Mouse (Mus musculus) limb, embryonic 11.5 days (tissue): ENCODE measurements around the gene Selenoi. TPM values are rescaled to one million over a fixed set of nuclear protein-coding genes. Genes with fewer than 3 reads are reported as not detected.

Experiments used
- ATAC-seq: fragments of 200-750 bp; cut with Nextera tagmentation; 2 replicates; pipeline ENCODE4 v1.8.0; 2017; ENCODE audit warnings: low read depth; ENCODE audit not compliant: insufficient number of reproducible peaks, low FRiP score, low TSS enrichment
- DNase-seq: peaks from one replicate; pipeline ENCODE4 v3.0.0-alpha.2; 2015; ENCODE audit warnings: low spot score
- H3K27ac ChIP-seq: fragments of 300-500 bp; sonication (generic); replicated peaks from 2 replicates; pipeline ENCODE4 v1.5.1; 2014; ENCODE audit warnings: low read depth, mild to moderate bottlenecking, low read length
- H3K27me3 ChIP-seq: fragments of 300-500 bp; sonication (generic); 2 replicates; pipeline ENCODE4 v1.6.1; 2014; ENCODE audit warnings: mild to moderate bottlenecking, low read length, mixed read lengths; ENCODE audit not compliant: control insufficient read depth, insufficient read depth
- H3K36me3 ChIP-seq: fragments of 300-500 bp; sonication (generic); 2 replicates; pipeline ENCODE4 v1.6.1; 2014; ENCODE audit warnings: mild to moderate bottlenecking, low read length, moderate library complexity, mixed read lengths; ENCODE audit not compliant: control insufficient read depth, insufficient read depth
- H3K4me1 ChIP-seq: fragments of 300-500 bp; sonication (generic); 2 replicates; pipeline ENCODE4 v1.6.1; 2014; ENCODE audit warnings: low read length, mixed read lengths; ENCODE audit not compliant: control insufficient read depth, insufficient read depth
- H3K4me2 ChIP-seq: fragments of 300-500 bp; sonication (generic); 2 replicates; pipeline ENCODE4 v1.6.1; 2014; ENCODE audit warnings: low read depth, mild to moderate bottlenecking, moderate library complexity; ENCODE audit not compliant: severe bottlenecking
- H3K4me3 ChIP-seq: fragments of 300-500 bp; sonication (generic); 2 replicates; pipeline ENCODE4 v1.5.1; 2014; ENCODE audit warnings: low read depth, low read length
- H3K9ac ChIP-seq: fragments of 300-500 bp; sonication (generic); 2 replicates; pipeline ENCODE4 v1.6.1; 2014; ENCODE audit warnings: mild to moderate bottlenecking, low read length
- H3K9me3 ChIP-seq: fragments of 300-500 bp; sonication (generic); 2 replicates; pipeline ENCODE4 v1.6.1; 2016; ENCODE audit warnings: low read length; ENCODE audit not compliant: control insufficient read depth
- WGBS: fragments of 180-500 bp; shearing (Covaris S2); extraction: QIAGEN DNeasy Blood & Tissue Kit; methylation state at CpG from one replicate; pipeline ENCODE4 v1.1.7; 2014; 5-methylcytosine and 5-hydroxymethylcytosine counted together
- polyA plus RNA-seq: library from polyadenylated mRNA; unstranded; fragments of >200 nt; fragmentation: Nextera tagmentation; extraction: Ambion mirVana; gene quantifications from 2 replicates; pipeline ENCODE4 v1.2.1, GENCODE M21; 2014

The Selenoi gene
- polyA plus RNA-seq, 1 experiment from 2014 or later = 21.0 TPM

GRCm38 (mm10) chr5:30243741-30244140 is 11.4 kb downstream of the Selenoi start:
- 0 out of 2 replicates have a peak, but pooled peaks cover 2% of the 10 kb centered on the region for H3K36me3 ChIP-seq
- H3K4me2 ChIP-seq = no peak overlapping the region
- 69% methylated on average over 9 of the region's 9 CpGs for WGBS
- DNase-seq (no peak), ATAC-seq (no peak)
- no peaks in the 10 kb centered on the region for H3K9me3 ChIP-seq
- no peak overlapping the region for H3K27ac ChIP-seq
- no peaks in the 10 kb centered on the region for H3K27me3 ChIP-seq
- H3K4me3 ChIP-seq = no peak overlapping the region
- H3K9ac ChIP-seq = no peak overlapping the region
- no peaks in the 10 kb centered on the region for H3K4me1 ChIP-seq

- ATAC-seq (no peak), DNase-seq (no peak)
- H3K27me3 ChIP-seq = no peaks in the 10 kb centered on the region
- no peak overlapping the region for H3K27ac ChIP-seq
- no peak overlapping the region for H3K4me3 ChIP-seq
- H3K4me1 ChIP-seq = no peaks in the 10 kb centered on the region
- H3K36me3 ChIP-seq = 0 out of 2 replicates have a peak, but pooled peaks cover 2% of the 10 kb centered on the region
- WGBS = 95% methylated on average over 9 of the region's 9 CpGs
- no peak overlapping the region for H3K9ac ChIP-seq
- H3K9me3 ChIP-seq = no peaks in the 10 kb centered on the region
- no peak overlapping the region for H3K4me2 ChIP-seq
Measured at GRCm38 (mm10) chr5:30245861-30246416, 13.6 kb downstream of the Selenoi start.

- no peak for DNase-seq
- Histone ChIP-seq H3K27ac (no peak overlapping the region), H3K9ac (no peak overlapping the region), H3K4me2 (no peak overlapping the region), H3K36me3 (0 out of 2 replicates have a peak, but pooled peaks cover 2% of the 10 kb centered on the region), H3K4me3 (no peak overlapping the region), H3K27me3 (no peaks in the 10 kb centered on the region), H3K9me3 (no peaks in the 10 kb centered on the region), H3K4me1 (no peaks in the 10 kb centered on the region)
- ATAC-seq = no peak
- 98% methylated on average over 1 of the region's 1 CpGs for WGBS
Measured at GRCm38 (mm10) chr5:30247666-30248065, 15.3 kb downstream of the Selenoi start.

GRCm38 (mm10) chr5:30255567-30256354 is 23.4 kb downstream of the Selenoi start:
- no peak overlapping the region for H3K4me3 ChIP-seq
- H3K4me2 ChIP-seq = no peak overlapping the region
- H3K4me1 ChIP-seq = no peaks in the 10 kb centered on the region
- no peaks in the 10 kb centered on the region for H3K9me3 ChIP-seq
- WGBS = 92% methylated on average over 12 of the region's 12 CpGs
- ATAC-seq = no peak
- H3K27ac ChIP-seq = no peak overlapping the region
- no peak overlapping the region for H3K9ac ChIP-seq
- H3K36me3 ChIP-seq = peaks cover 9% of the 10 kb centered on the region; the same call in 1 of the 2 replicates
- no peak for DNase-seq
- no peaks in the 10 kb centered on the region for H3K27me3 ChIP-seq

GRCm38 (mm10) chr5:30258776-30259175 is 26.4 kb downstream of the Selenoi start:
- Histone ChIP-seq H3K27me3 (no peaks in the 10 kb centered on the region), H3K36me3 (peaks cover 13% of the 10 kb centered on the region; the same call in 1 of the 2 replicates), H3K4me2 (no peak overlapping the region), H3K9me3 (no peaks in the 10 kb centered on the region), H3K4me1 (no peaks in the 10 kb centered on the region), H3K27ac (no peak overlapping the region), H3K9ac (no peak overlapping the region), H3K4me3 (no peak overlapping the region)
- 89% methylated on average over 7 of the region's 7 CpGs for WGBS
- no peak for DNase-seq
- ATAC-seq = no peak

GRCm38 (mm10) chr5:30270571-30271190 is 38.3 kb downstream of the Selenoi start:
- H3K4me2 ChIP-seq = no peak overlapping the region
- H3K9ac ChIP-seq = no peak overlapping the region
- DNase-seq (no peak), ATAC-seq (no peak)
- no peaks in the 10 kb centered on the region for H3K4me1 ChIP-seq
- no peaks in the 10 kb centered on the region for H3K9me3 ChIP-seq
- no peak overlapping the region for H3K4me3 ChIP-seq
- no peak overlapping the region for H3K27ac ChIP-seq
- H3K27me3 ChIP-seq = no peaks in the 10 kb centered on the region
- peaks cover 4% of the 10 kb centered on the region; the same call in 1 of the 2 replicates for H3K36me3 ChIP-seq
- WGBS = 84% methylated on average over 11 of the region's 11 CpGs

GRCm38 (mm10) chr5:30271599-30272281 is 39.4 kb downstream of the Selenoi start:
- no peak overlapping the region for H3K4me3 ChIP-seq
- no peaks in the 10 kb centered on the region for H3K4me1 ChIP-seq
- no peaks in the 10 kb centered on the region for H3K36me3 ChIP-seq
- no peaks in the 10 kb centered on the region for H3K9me3 ChIP-seq
- DNase-seq (no peak), ATAC-seq (no peak)
- no peak overlapping the region for H3K4me2 ChIP-seq
- no peak overlapping the region for H3K9ac ChIP-seq
- no peaks in the 10 kb centered on the region for H3K27me3 ChIP-seq
- H3K27ac ChIP-seq = no peak overlapping the region
- WGBS = 87% methylated on average over 11 of the region's 11 CpGs

- Histone ChIP-seq H3K9me3 (no peaks in the 10 kb centered on the region), H3K36me3 (no peaks in the 10 kb centered on the region), H3K4me2 (no peak overlapping the region), H3K9ac (no peak overlapping the region), H3K27me3 (no peaks in the 10 kb centered on the region), H3K27ac (no peak overlapping the region), H3K4me1 (no peaks in the 10 kb centered on the region), H3K4me3 (no peak overlapping the region)
- no peak for DNase-seq
- ATAC-seq = no peak
- WGBS = 88% methylated on average over 2 of the region's 2 CpGs
Measured at GRCm38 (mm10) chr5:30276361-30276760, 44.0 kb downstream of the Selenoi start.
